Mouse (Mus musculus): Measurements from ENCODE around the gene Slc12a8.

GRCm38 (mm10) chr16:33583881-33584454 lies 66.8 kb downstream of the Slc12a8 start:
- TF ChIP-seq USF2 (conservative IDR thresholded peaks at IDR 0.05; ENCODE audit: low read depth, low read length): no peak
- no peak for TF ChIP-seq CTCF (conservative IDR thresholded peaks at IDR 0.05 in 1 of 2, IDR thresholded peaks at IDR 0.05 in 1 of 2; ENCODE audit: low read depth in 2 of 2, low read length in 2 of 2)
- TF ChIP-seq NRF1 (IDR thresholded peaks at IDR 0.05; ENCODE audit: low read depth, low read length): no peak
- no peak; the same call in none of the 2 replicates for TF ChIP-seq POLR2A (IDR thresholded peaks at IDR 0.05; ENCODE audit: low read depth, low read length)
- TF ChIP-seq MAZ (IDR thresholded peaks at IDR 0.05; ENCODE audit: low read depth, low read length): peak; percentile 84; the same call in 1 of the 2 replicates
- TF ChIP-seq MXI1 (IDR thresholded peaks at IDR 0.05; ENCODE audit: low read depth, low read length): peak; percentile 75; the same call in 1 of the 2 replicates
- TF ChIP-seq KAT2A (IDR thresholded peaks at IDR 0.05; ENCODE audit: insufficient replicate concordance, low read length): no peak
- peak; percentile 46 for TF ChIP-seq TCF12 (IDR thresholded peaks at IDR 0.05; ENCODE audit: low read depth, low read length)
